Mouse (Mus musculus) splenic B cell, adult 2 months (primary cell): ENCODE results near the gene Rpl5.
"Not testable (repeated sequence)": the region's sequence is repeated elsewhere in the genome, so short reads cannot be mapped to it uniquely, and the experiment has no call there.

Experiments used
- DNase-seq: peaks from one replicate; pipeline ENCODE4 v3.0.0-alpha.2; 2011; ENCODE audit warnings: low read depth, low spot score
- H3K27me3 ChIP-seq: 2 replicates; pipeline ENCODE4 v1.6.1; 2012; ENCODE audit warnings: mild to moderate bottlenecking, low read length, moderate library complexity, mixed read lengths; ENCODE audit not compliant: control insufficient read depth, poor library complexity, insufficient read depth, severe bottlenecking
- H3K36me3 ChIP-seq: 2 replicates; pipeline ENCODE4 v1.6.1; 2012; ENCODE audit warnings: mild to moderate bottlenecking, low read length, moderate library complexity, mixed read lengths; ENCODE audit not compliant: control insufficient read depth, poor library complexity, insufficient read depth, severe bottlenecking

Gene Rpl5

DNA sequence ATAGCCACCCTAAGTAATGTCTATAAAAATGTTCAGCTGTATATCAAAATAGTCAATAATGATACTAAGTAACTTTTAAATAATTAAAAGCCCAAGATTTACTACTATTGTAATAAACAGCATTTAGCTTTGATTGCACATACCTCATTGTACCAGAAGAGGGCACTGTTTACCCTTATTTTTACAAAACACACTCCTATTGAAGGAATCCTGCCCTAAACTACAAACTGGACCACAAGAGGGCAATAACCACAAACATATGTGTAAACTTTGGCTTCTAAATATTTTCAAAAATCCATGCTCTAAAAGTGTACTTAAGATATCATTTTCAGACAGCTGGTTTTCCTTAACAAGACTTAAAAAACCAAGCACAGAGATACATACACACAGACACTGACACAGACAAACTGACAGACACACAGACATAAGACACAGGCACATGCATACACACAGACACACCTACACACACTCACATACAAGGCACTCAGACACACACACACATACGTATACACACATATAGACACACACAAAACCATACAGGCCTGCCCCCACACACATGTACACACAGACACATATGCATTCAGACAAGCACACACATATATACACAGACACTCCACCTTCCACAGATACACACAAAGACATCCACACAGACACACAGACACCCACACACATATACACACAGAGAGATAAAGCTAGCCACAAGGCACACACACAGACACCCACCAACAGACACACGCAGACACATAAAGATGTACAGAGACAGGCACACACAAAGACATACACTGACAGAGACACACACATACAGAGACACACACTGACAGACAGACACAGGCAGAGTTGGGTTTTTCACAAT is 21.3 kb downstream of the Rpl5 start:
- peaks cover 6% of the 10 kb centered on the region for H3K36me3 ChIP-seq
- DNase-seq, result peak; percentile 93
- no peaks in the 10 kb centered on the region for H3K27me3 ChIP-seq

DNA sequence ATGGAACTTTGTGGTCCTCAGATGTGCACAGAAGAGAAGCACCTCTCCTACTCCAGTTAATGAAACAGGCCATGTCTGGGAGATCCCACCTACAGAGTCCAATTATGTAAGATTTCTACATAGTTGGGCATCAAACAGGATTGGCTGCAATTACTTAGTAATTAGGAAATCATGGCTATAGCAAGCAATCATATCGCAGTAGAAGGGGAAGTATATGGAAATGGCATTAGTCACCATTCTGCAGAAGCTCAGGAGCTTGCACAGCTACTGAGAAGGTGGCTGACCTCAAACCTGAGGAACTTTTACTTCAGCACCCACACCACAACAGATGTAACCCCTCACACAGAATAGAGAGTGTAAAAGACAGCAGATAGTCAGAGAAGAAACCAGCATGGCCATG is 22.5 kb downstream of the Rpl5 start:
- Histone ChIP-seq H3K27me3 (no peaks in the 10 kb centered on the region), H3K36me3 (peaks cover 3% of the 10 kb centered on the region)
- DNase-seq, result no peak

DNA sequence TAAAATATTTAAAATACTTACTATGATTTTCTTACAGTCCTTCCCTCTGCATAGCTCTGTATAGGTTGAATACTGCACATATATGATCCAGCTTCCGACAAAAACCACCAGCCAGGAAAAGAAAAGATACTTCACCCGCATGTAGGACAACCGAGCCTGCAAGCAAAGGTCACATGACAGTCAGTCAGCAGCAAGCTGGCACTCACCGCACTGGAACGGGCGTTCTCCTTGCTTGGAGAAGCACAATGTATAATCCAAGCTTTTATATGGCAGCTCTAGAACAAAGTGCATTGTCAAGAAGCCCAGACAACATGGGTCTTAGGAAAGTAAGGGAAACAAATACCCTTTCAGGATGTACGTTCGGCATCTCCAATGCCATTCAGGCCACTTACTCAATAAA is 24.3 kb downstream of the Rpl5 start:
- peaks cover 3% of the 10 kb centered on the region for H3K36me3 ChIP-seq
- no peaks in the 10 kb centered on the region for H3K27me3 ChIP-seq
- no peak for DNase-seq

DNA sequence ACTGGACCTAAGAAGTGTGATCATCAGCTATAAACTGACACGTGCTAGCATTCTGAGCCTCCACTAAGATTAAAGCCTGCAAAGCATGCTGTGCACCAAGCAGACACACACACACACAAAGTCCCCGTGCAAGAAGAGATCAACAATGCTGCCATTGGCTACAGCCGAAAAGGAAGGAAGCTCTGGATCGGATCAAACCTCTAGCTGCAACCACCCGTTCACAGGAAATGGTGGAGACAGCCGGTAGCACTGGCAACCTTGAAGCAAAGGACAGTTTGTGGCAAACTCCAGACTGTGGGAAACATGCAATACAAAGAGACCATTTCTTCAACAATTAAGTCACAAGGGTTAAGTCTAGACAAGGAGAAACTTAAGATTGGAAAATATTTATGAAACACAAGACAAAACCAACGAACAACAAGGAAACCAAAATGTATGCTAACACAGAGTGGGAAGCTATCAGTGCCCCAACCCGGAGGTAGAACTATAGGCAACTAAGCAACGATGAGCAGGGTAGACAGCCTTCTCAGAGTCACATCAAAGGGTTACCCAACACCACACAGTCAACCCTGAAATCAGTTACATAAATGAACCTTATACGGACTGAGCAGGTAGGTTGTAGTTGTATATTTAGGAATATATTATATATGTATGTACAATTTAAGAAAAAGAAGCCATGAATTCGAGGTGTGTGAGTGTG is 26.4 kb downstream of the Rpl5 start:
- DNase-seq, result peak; percentile 51
- Histone ChIP-seq H3K36me3 (peaks cover 2% of the 10 kb centered on the region), H3K27me3 (no peaks in the 10 kb centered on the region)

DNA sequence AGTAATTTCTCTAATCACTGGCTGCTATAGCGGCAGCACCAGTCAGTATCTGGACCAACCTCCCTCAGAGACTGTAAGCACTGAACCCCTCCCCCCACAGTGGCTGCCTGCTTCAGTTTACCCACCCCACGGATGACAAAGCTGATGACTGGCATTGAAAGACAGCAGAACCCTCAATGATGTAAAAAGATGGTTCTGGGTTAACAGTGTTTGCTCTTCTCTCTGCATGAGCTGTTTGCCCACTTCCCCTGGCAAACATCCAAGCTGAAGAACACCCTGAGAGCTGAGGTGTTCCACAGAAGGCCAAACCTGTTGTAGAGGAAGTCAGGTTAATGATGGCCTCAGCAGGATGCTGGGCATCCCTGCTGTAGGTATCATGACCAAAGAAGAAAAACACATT is 32.3 kb downstream of the Rpl5 start:
- no peaks in the 10 kb centered on the region for H3K27me3 ChIP-seq
- DNase-seq, result peak; percentile 90
- H3K36me3 ChIP-seq, result no peaks in the 10 kb centered on the region

DNA sequence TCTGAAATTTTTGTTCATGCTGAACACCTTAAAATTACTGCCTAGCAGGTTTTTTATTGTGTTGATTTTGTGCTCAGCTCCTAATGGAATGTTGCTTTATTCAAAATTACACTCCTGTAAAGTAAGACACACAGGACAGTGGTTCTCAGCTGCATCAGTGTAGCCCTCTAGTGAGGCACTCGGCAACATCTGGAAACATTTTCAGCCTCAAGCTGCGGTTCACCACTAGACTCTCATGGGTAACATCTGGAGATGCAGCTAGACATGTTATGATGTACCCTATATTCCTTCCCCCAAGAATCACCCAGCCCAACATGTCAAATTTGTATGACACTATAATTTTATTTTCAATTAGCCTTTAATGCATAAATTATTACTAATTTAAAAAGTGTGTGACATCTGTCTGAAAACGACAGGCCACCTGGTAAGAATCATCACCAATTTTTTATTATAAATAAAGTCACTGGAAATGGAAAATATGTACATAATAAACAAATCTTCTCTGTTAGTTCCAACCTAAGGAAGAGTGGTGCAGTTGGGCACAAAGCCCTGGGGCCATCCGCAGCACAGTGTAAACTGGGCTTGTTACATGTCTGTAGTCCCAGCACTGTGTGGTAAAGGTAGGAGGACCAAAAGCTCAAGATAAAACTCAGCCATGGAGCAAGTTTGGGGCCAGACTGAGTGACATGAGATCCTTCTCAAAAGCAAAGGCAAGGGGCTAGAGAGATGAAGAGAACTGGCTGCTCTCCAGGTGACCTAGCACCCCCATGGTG is 33.1 kb downstream of the Rpl5 start:
- Histone ChIP-seq H3K36me3 (no peaks in the 10 kb centered on the region), H3K27me3 (no peaks in the 10 kb centered on the region)
- peak; percentile 42 for DNase-seq

DNA sequence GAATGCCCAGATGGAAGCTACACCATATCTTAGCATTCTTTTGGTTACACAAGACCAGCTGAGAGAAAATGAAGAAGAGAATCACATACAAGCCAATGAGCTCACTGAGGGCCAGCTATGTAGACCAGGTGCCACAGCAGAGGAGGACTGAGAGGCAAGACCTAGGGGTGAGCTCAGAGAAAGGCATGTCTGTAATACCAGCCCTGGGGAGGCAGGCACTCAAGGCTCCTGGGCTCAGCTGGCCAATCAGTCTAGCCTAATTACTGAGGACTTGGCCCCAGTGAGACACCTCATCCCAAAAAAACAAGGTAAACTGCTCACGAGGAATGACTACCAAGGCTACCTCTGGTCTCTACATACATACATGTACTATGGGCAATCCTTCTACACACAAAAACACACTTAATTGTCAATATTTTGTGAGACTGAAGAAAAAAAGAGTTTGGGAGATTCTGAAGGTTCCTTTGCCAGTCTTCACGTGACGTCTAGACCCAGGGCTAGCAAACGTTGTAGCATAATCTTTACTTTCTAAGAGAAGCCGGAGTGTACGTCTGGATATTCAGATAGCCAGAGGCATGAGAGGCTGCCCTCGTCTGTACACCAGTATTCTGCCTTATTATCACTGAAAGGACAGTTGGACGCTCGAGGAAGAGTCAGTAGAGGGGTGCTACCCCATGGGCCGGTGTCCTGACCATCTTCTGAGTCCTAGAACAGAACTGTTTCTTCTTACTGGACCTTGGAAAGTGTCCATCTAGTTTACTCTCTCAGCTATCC is 34.7 kb downstream of the Rpl5 start:
- DNase-seq, result no peak
- Histone ChIP-seq H3K27me3 (no peaks in the 10 kb centered on the region), H3K36me3 (no peaks in the 10 kb centered on the region)

DNA sequence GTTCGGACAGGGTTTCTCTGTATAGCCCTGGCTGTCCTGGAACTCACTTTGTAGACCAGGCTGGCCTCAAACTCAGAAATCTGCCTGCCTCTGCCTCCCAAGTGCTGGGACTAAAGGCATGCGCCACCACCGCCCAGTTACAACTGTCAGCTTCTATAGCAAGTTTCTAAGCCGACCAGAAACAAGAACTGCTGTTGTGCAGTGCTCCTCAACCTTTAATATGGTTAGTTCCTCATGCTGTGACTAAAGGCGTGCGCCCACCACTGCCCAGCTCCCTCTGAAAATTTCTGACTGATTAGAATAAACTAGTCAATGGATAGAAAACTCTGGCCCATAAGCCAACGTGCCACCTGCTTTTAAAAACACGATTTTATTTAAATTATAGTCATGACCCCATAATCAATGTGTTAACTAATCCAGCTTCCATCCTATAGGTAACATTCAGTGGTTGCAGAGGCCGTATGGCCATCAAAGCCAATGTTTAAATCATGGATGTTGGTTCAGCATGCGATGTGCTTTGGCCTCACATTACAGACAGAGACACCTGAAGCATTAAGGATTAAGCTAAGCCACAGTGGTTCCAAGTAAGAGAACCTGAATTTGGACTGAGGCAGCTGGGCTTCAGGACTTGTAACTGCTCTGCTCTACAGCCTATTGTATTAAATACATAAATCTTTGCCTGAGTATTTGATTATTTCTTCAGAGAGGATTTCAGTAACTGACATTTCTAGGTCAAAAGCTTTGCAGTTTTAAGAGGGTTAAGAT is 36.5 kb downstream of the Rpl5 start:
- H3K27me3 ChIP-seq, result no peaks in the 10 kb centered on the region
- DNase-seq, result peak; percentile 55

DNA sequence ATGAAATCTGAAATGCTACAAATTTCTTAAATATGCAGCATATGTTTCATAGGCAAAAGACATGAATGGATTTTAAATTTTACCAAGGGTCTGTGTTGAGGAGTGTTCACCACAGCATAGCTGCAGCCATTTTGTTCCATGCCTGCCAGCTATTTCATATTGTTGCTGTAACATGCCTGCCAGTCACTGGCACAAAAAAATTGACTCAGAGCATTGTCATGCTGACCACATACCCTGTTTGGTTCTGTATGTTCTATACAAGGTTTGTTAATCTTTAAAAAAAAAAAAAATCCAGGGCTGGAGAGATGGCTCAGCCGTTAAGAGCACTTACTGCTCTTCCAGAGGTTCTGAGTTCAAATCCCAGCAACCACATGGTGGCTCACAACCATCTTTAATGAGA is 38.2 kb downstream of the Rpl5 start:
- DNase-seq, H3K36me3 ChIP-seq, H3K27me3 ChIP-seq: not testable (repeated sequence)

More for the DNA sequence above, 36.5 kb downstream of the Rpl5 start:
- H3K36me3 ChIP-seq, result no peaks in the 10 kb centered on the region

DNA sequence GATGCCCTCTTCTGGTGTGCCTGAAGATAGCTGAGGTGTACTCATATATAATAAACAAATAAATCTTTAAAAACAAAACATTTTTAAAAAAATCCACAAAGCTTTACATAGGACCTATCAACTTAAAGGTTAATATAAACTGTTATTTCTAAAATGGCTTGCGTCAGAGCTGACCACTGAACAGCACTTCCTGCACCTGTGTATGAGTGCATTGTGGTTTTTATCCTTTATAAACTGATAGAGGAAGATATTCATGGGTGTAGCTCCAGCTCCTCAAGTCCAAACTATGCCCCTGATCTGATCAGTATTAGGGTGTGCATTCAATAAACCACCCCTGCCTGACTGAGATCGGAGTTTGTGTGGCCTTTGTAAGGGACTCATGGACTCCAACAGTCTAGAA is 38.6 kb downstream of the Rpl5 start:
- no peaks in the 10 kb centered on the region for H3K36me3 ChIP-seq
- peak; percentile 67 for DNase-seq
- no peaks in the 10 kb centered on the region for H3K27me3 ChIP-seq

DNA sequence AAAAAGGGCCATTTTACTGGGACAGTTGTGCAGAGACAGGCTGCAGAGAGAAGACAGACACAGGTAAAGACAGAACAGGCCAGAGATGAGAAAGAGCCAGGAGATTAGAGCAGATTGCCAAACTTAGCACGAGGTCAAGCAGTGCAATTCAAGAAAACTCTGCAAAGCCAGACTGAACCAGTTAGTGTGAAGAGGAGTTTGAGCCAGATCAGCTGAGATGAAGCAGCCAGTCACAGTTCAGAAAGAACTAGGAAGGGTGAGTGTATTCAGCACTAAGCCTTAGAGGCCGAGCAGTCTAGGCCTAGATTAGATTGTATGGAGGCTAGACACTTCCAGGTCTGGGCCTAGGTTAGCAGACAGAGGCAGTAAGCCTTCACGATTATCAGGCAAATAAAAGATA is 39.4 kb downstream of the Rpl5 start:
- Histone ChIP-seq H3K36me3 (no peaks in the 10 kb centered on the region), H3K27me3 (no peaks in the 10 kb centered on the region)
- no peak for DNase-seq

DNA sequence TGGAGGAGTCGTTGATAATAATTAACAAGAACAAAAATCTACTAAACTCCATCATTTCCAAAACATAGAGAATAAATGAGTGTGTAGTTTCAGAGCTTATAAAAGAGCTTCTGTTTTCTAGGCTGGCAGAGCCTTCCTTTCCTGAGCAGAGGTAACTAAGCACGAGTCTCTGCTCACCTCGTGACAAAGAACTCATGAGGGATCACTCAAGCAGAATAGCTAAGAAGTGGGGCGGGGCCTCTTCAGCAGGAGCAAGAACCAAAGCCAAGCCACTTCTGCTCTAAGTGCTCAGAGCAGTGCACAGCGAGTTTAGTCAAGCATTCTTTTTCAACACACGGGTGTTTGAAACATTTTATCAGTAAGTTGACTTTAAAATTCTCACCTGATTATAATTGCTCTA is 40.9 kb downstream of the Rpl5 start:
- H3K27me3 ChIP-seq, result no peaks in the 10 kb centered on the region
- no peaks in the 10 kb centered on the region for H3K36me3 ChIP-seq
- DNase-seq, result peak; percentile 97

DNA sequence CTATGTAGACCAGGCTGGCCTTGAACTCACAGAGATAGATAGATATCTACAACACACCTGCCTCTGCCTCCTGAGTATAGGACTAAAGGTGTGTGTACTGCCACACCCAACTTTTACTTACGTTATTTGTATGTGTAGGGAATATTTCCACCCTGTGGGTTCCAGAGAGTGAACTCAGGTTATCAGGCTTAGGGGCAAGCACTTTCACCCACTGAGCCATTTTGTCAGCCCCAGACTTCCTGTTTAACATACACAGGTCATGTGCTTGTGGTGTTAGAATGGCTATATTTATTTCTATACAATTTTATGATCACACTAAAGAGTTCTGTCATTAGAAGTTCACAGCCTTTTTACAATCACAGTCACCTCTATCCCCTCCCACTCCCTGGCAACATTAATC is 42.6 kb downstream of the Rpl5 start:
- H3K27me3 ChIP-seq, result no peaks in the 10 kb centered on the region
- H3K36me3 ChIP-seq, result no peaks in the 10 kb centered on the region
- peak; percentile 88 for DNase-seq

DNA sequence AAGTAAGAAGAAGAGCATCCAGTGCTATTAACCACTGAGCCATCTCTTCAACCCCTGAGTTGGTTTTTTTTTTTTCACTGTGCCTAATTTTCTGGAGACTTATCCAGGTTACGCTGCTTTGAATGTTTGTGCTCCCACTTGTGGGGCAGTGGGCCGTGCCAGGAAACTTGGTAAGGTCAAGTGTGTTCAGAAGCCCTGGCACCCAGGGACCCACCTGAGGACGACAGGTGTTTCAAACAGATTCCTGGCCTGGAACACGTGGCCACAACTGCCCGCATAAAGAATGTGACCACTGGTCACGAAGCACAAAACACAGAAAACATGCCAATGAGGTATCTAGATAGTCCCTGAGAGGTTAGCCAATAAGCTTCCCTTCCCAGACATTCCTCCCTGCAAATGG is 43.2 kb downstream of the Rpl5 start:
- no peaks in the 10 kb centered on the region for H3K27me3 ChIP-seq

More for the DNA sequence above, 43.2 kb downstream of the Rpl5 start:
- no peak for DNase-seq
- H3K36me3 ChIP-seq, result no peaks in the 10 kb centered on the region
